Mouse (Mus musculus) ES-Bruce4 (cell line): ENCODE results near the gene Zfr2. TPM values are rescaled to one million over a fixed set of nuclear protein-coding genes. Genes with fewer than 3 reads are reported as not detected.

Experiments used
- H3K27ac ChIP-seq: 2 replicates; pipeline ENCODE4 v1.5.1; 2012; ENCODE audit warnings: low read length, inconsistent platforms; ENCODE audit not compliant: insufficient read depth
- H3K27me3 ChIP-seq: 2 replicates; pipeline ENCODE4 v1.6.1; 2012; ENCODE audit warnings: mild to moderate bottlenecking, low read length, inconsistent platforms; ENCODE audit not compliant: control insufficient read depth, poor library complexity, insufficient read depth, severe bottlenecking
- H3K36me3 ChIP-seq: 2 replicates; pipeline ENCODE4 v1.6.1; 2012; ENCODE audit warnings: inconsistent platforms, mild to moderate bottlenecking, low read length, moderate library complexity; ENCODE audit not compliant: control insufficient read depth, poor library complexity, insufficient read depth, severe bottlenecking
- H3K4me1 ChIP-seq: one replicate; pipeline ENCODE4 v1.8.1; 2011; ENCODE audit warnings: low read length; ENCODE audit not compliant: control insufficient read depth, insufficient read depth
- H3K4me3 ChIP-seq: 2 replicates; pipeline ENCODE4 v1.5.1; 2011; ENCODE audit warnings: low read depth, mild to moderate bottlenecking, low read length
- H3K9ac ChIP-seq: 2 replicates; pipeline ENCODE4 v1.6.1; 2012; ENCODE audit warnings: low read depth, mild to moderate bottlenecking, inconsistent platforms; ENCODE audit not compliant: poor library complexity, severe bottlenecking
- H3K9me3 ChIP-seq: replicated peaks from 2 replicates; pipeline ENCODE4 v1.6.1; 2012; ENCODE audit warnings: mild to moderate bottlenecking, low read length, inconsistent platforms; ENCODE audit not compliant: control insufficient read depth, poor library complexity, insufficient read depth, severe bottlenecking
- CTCF ChIP-seq: IDR thresholded peaks from one replicate; pipeline ENCODE4 v1.8.1; 2011; ENCODE audit warnings: low read depth, low read length
- EP300 ChIP-seq: IDR thresholded peaks from 2 replicates; pipeline ENCODE4 v1.6.1; 2011; ENCODE audit warnings: low read depth, low read length; ENCODE audit not compliant: insufficient read depth
- POLR2A ChIP-seq: IDR thresholded peaks from one replicate; pipeline ENCODE4 v1.8.1; 2011; ENCODE audit warnings: low read length; ENCODE audit not compliant: insufficient read depth
- polyA plus RNA-seq: library from polyadenylated mRNA; stranded (reverse); fragments of >200 nt; gene quantifications from 2 replicates; pipeline ENCODE4 v1.2.4, GENCODE M21; 2011; ENCODE audit warnings: low read depth; ENCODE audit not compliant: missing spikeins, insufficient read depth, insufficient read length

Gene Zfr2
- polyA plus RNA-seq, 1 experiment: 11.6 TPM

DNA sequence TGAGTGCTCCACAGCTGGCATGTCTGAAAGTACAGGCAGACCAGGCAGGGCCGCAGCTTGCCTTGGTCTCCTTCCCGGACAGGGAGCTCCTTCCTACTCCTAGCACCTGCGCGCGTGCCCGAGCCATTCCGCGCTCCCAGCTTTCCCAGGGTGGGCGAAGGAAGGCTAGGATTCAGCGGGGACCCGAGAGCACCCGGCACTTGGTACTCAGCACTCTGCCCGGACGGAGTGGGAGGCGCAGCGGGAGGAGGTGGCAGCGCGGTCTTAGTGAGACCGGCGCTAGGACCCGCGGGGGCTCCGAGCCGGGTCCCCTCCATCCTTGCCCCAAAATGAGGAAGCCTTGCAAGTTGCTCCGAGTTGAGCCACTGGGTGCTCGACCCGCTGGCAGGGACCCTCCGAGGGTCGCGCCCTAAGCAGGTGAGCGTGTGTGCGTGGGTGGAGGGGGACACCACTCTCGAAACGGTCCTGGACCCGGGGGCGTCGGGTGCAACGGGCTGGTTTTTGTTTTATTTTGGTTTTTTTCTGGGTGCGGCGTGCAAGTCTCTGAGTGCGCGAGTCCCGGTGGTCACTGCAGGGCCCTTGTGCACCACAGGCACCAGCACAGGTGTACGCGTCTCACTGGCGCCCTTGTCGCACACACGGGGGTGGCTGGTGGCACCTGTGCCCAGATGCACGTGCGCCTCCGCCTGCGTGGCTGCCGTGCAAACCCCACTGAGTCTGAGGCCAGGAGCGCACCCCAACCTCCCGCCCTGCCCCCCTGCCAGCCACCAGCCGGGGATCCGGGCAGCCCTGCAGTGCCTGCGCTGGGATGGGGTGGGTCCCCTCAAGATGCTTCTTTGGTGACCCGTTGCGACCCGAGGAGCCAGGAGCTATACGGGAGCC lies 24.4 kb downstream of the Zfr2 start:
- H3K4me3 ChIP-seq: peak overlapping the region; percentile 74
- no peak overlapping the region for H3K27ac ChIP-seq
- H3K27me3 ChIP-seq: no peaks in the 10 kb centered on the region
- H3K36me3 ChIP-seq: no peaks in the 10 kb centered on the region
- peaks cover 4% of the 10 kb centered on the region for H3K4me1 ChIP-seq
- TF ChIP-seq EP300 (no peak), POLR2A (no peak), CTCF (no peak)
- H3K9ac ChIP-seq: peak overlapping the region; percentile 36
- no peaks in the 10 kb centered on the region for H3K9me3 ChIP-seq

GRCm38 (mm10) chr10:81259225-81259884 lies 26.4 kb downstream of the Zfr2 start:
- Histone ChIP-seq H3K9me3 (no peaks in the 10 kb centered on the region), H3K27me3 (no peaks in the 10 kb centered on the region), H3K9ac (no peak overlapping the region), H3K4me1 (peaks cover 4% of the 10 kb centered on the region), H3K27ac (no peak overlapping the region), H3K4me3 (no peak overlapping the region), H3K36me3 (no peaks in the 10 kb centered on the region)
- TF ChIP-seq CTCF: no peak
- no peak for TF ChIP-seq POLR2A
- TF ChIP-seq EP300: no peak

GRCm38 (mm10) chr10:81261025-81261424 lies 28.1 kb downstream of the Zfr2 start:
- Histone ChIP-seq H3K27me3 (no peaks in the 10 kb centered on the region), H3K9ac (no peak overlapping the region), H3K36me3 (0 out of 2 replicates have a peak, but pooled peaks cover 2% of the 10 kb centered on the region), H3K27ac (no peak overlapping the region), H3K4me3 (no peak overlapping the region), H3K4me1 (peaks cover 4% of the 10 kb centered on the region), H3K9me3 (no peaks in the 10 kb centered on the region)
- TF ChIP-seq POLR2A: no peak
- TF ChIP-seq CTCF: no peak
- no peak for TF ChIP-seq EP300

DNA sequence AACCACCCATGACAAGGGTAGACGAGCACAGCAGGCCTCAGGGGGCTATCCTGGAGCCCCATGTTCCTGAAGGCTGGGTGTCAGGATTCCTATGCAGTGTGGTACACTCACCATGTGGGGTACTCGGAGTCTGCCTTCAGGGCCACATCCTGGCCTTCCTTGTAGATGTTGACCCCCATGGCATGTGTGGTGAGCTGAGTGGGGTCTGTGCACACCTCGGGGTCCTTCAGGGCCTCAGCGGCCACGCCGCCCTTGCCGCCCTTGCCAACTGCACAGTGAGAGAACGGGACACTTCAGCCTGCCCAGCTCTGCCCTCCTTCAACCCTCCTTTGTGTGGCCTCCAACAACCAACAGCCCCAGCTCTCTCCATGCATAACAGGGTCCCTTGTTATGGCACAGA lies 32.6 kb downstream of the Zfr2 start:
- H3K9ac ChIP-seq: no peak overlapping the region
- 0 out of 2 replicates have a peak, but pooled peaks cover 2% of the 10 kb centered on the region for H3K36me3 ChIP-seq
- H3K27me3 ChIP-seq: no peaks in the 10 kb centered on the region
- no peak overlapping the region for H3K27ac ChIP-seq
- H3K9me3 ChIP-seq: no peaks in the 10 kb centered on the region
- TF ChIP-seq CTCF (no peak), EP300 (no peak)
- peaks cover 4% of the 10 kb centered on the region for H3K4me1 ChIP-seq
- 0 out of 2 replicates have a peak overlapping the region, but pooled peaks have one; percentile 11 for H3K4me3 ChIP-seq

GRCm38 (mm10) chr10:81266211-81267105 lies 33.5 kb downstream of the Zfr2 start, which contains the start of the genes Mrpl54 and Apba3:
Gene Mrpl54 (minus strand): TSS chr10:81266934.
Gene Apba3 (plus strand): TSS chr10:81266960.
- TF ChIP-seq EP300 (peak; percentile 25; the same call in 1 of the 2 replicates), POLR2A (peak; percentile 43), CTCF (no peak)
- peaks cover under 1% of the 10 kb centered on the region for H3K4me1 ChIP-seq
- peak within 1 kb of the TSS; percentile 46; the same call in 1 of the 2 replicates for H3K27ac ChIP-seq
- H3K36me3 ChIP-seq: 0 out of 2 replicates have a peak, but pooled peaks cover 4% of the 10 kb centered on the region
- no peaks in the 10 kb centered on the region for H3K27me3 ChIP-seq
- no peaks in the 10 kb centered on the region for H3K9me3 ChIP-seq
- H3K9ac ChIP-seq: peak within 1 kb of the TSS; percentile 86
- H3K4me3 ChIP-seq: peak within 1 kb of the TSS; percentile 98
